Mouse (Mus musculus) liver, embryonic 16.5 days (tissue): ENCODE measurements around the gene Cdon. TPM values are rescaled to one million over a fixed set of nuclear protein-coding genes. Genes with fewer than 3 reads are reported as not detected.

ENCODE experiments used
- ATAC-seq: fragments of 200-750 bp; cut with Nextera tagmentation; 2 replicates; pipeline ENCODE4 v1.8.0; 2017; ENCODE audit warnings: low read depth, mild to moderate bottlenecking, moderate number of reproducible peaks, moderate library complexity
- H3K27ac ChIP-seq: fragments of 300-500 bp; sonication (generic); 2 replicates; pipeline ENCODE4 v1.5.1; 2014; ENCODE audit warnings: mild to moderate bottlenecking, low read length
- H3K27me3 ChIP-seq: fragments of 300-500 bp; sonication (generic); 2 replicates; pipeline ENCODE4 v1.6.1; 2014; ENCODE audit warnings: low read depth, low read length, mixed read lengths; ENCODE audit not compliant: control insufficient read depth, insufficient read depth
- H3K36me3 ChIP-seq: fragments of 300-500 bp; sonication (generic); 2 replicates; pipeline ENCODE4 v1.6.1; 2014; ENCODE audit warnings: mild to moderate bottlenecking; ENCODE audit not compliant: control insufficient read depth, insufficient read depth
- H3K4me1 ChIP-seq: fragments of 300-500 bp; sonication (generic); 2 replicates; pipeline ENCODE4 v1.6.1; 2014; ENCODE audit warnings: low read depth, low read length, mixed read lengths; ENCODE audit not compliant: control insufficient read depth
- H3K4me2 ChIP-seq: fragments of 300-500 bp; sonication (generic); 2 replicates; pipeline ENCODE4 v1.6.1; 2014; ENCODE audit warnings: low read depth, low read length, mixed read lengths
- H3K4me3 ChIP-seq: fragments of 300-500 bp; sonication (generic); 2 replicates; pipeline ENCODE4 v1.5.1; 2014; ENCODE audit warnings: low read depth, mild to moderate bottlenecking, low read length
- H3K9ac ChIP-seq: fragments of 300-500 bp; sonication (generic); 2 replicates; pipeline ENCODE4 v1.6.1; 2014; ENCODE audit warnings: low read depth, low read length
- H3K9me3 ChIP-seq: fragments of 300-500 bp; sonication (generic); replicated peaks from 2 replicates; pipeline ENCODE4 v1.6.1; 2016; ENCODE audit warnings: low read length; ENCODE audit not compliant: control insufficient read depth
- WGBS: fragments of 180-500 bp; shearing (Covaris S2); extraction: QIAGEN DNeasy Blood & Tissue Kit; methylation state at CpG from one replicate; pipeline ENCODE4 v1.1.7; 2014; ENCODE audit not compliant: insufficient replicate concordance; 5-methylcytosine and 5-hydroxymethylcytosine counted together
- polyA plus RNA-seq: library from polyadenylated mRNA; unstranded; fragments of >200 nt; fragmentation: Nextera tagmentation; extraction: Ambion mirVana; gene quantifications from 2 replicates; pipeline ENCODE4 v1.2.1, GENCODE M21; 2015

Gene Cdon
- polyA plus RNA-seq, 1 experiment from 2014 or later = 0.30 TPM

GRCm38 (mm10) chr9:35502361-35503000 is 81.6 kb downstream of the Cdon start:
- ATAC-seq = no peak
- WGBS = 69% methylated on average over 10 of the region's 10 CpGs

GRCm38 (mm10) chr9:35508234-35508633 is 87.3 kb downstream of the Cdon start:
- no peak overlapping the region for H3K27ac ChIP-seq
- ATAC-seq = no peak
- WGBS = 61% methylated on average over 8 of the region's 8 CpGs

More at GRCm38 (mm10) chr9:35502361-35503000, 81.6 kb downstream of the Cdon start:
- H3K27me3 ChIP-seq = no peaks in the 10 kb centered on the region
- H3K36me3 ChIP-seq = no peaks in the 10 kb centered on the region
- H3K9me3 ChIP-seq = no peaks in the 10 kb centered on the region
- no peak overlapping the region for H3K4me3 ChIP-seq
- H3K9ac ChIP-seq = no peak overlapping the region
- H3K4me1 ChIP-seq = no peaks in the 10 kb centered on the region
- H3K4me2 ChIP-seq = no peak overlapping the region
- no peak overlapping the region for H3K27ac ChIP-seq

GRCm38 (mm10) chr9:35513900-35514299 is 93.0 kb downstream of the Cdon start:
- no peak for ATAC-seq
- 51% methylated on average over 4 of the region's 4 CpGs for WGBS
- H3K4me1 ChIP-seq = no peaks in the 10 kb centered on the region
- H3K9ac ChIP-seq = no peak overlapping the region
- H3K4me2 ChIP-seq = no peak overlapping the region
- H3K27ac ChIP-seq = no peak overlapping the region
- no peak overlapping the region for H3K4me3 ChIP-seq
- no peaks in the 10 kb centered on the region for H3K36me3 ChIP-seq
- H3K27me3 ChIP-seq = no peaks in the 10 kb centered on the region
- H3K9me3 ChIP-seq = no peaks in the 10 kb centered on the region

More at GRCm38 (mm10) chr9:35508234-35508633, 87.3 kb downstream of the Cdon start:
- no peak overlapping the region for H3K4me3 ChIP-seq
- no peaks in the 10 kb centered on the region for H3K4me1 ChIP-seq
- no peaks in the 10 kb centered on the region for H3K36me3 ChIP-seq
- no peaks in the 10 kb centered on the region for H3K9me3 ChIP-seq
- no peak overlapping the region for H3K9ac ChIP-seq
- H3K4me2 ChIP-seq = no peak overlapping the region
- no peaks in the 10 kb centered on the region for H3K27me3 ChIP-seq

- ATAC-seq = no peak
- no peaks in the 10 kb centered on the region for H3K36me3 ChIP-seq
- H3K27ac ChIP-seq = no peak overlapping the region
- 62% methylated on average over 5 of the region's 5 CpGs for WGBS
- H3K9ac ChIP-seq = no peak overlapping the region
- no peaks in the 10 kb centered on the region for H3K27me3 ChIP-seq
- H3K9me3 ChIP-seq = no peaks in the 10 kb centered on the region
- H3K4me1 ChIP-seq = no peaks in the 10 kb centered on the region
- H3K4me2 ChIP-seq = no peak overlapping the region
- no peak overlapping the region for H3K4me3 ChIP-seq
Measured at GRCm38 (mm10) chr9:35516182-35516581, 95.3 kb downstream of the Cdon start.

DNA sequence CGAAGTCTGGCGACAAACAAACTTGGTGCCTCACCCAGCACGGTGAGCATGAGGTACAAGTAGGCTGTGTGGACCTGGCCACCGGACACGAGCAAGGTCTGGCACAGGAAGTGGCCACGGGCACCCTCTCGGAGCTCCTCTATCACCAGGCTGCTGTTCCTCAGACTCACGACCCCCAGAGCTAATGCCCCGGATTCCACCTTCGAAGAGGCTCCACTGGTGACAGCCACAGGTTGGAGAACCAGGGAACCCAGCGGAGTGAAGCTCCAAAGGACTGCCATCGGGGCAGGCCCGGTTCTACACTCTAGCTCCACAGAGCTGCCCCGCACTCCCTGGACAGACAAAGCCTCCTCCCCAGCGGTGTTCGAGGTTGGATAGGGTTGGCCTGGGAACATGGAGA is 95.8 kb downstream of the Cdon start:
- Histone ChIP-seq H3K9me3 (no peaks in the 10 kb centered on the region), H3K36me3 (no peaks in the 10 kb centered on the region), H3K4me3 (no peak overlapping the region), H3K27ac (no peak overlapping the region), H3K4me1 (no peaks in the 10 kb centered on the region), H3K4me2 (no peak overlapping the region), H3K27me3 (no peaks in the 10 kb centered on the region), H3K9ac (no peak overlapping the region)
- no peak for ATAC-seq
- WGBS = 63% methylated on average over 16 of the region's 16 CpGs

GRCm38 (mm10) chr9:35518169-35518568 is 97.2 kb downstream of the Cdon start, which contains the start of gene Gm1113:
Gm1113 (minus strand) TSS chr9:35518269.
- no peak within 1 kb of the TSS for H3K9ac ChIP-seq
- WGBS = 46% methylated on average over 3 of the region's 3 CpGs
- H3K36me3 ChIP-seq = no peaks in the 10 kb centered on the region
- no peaks in the 10 kb centered on the region for H3K27me3 ChIP-seq
- H3K27ac ChIP-seq = no peak within 1 kb of the TSS
- no peak within 1 kb of the TSS for H3K4me3 ChIP-seq
- ATAC-seq = no peak
- H3K4me1 ChIP-seq = no peaks in the 10 kb centered on the region
- H3K4me2 ChIP-seq = no peak within 1 kb of the TSS
- H3K9me3 ChIP-seq = no peaks in the 10 kb centered on the region

GRCm38 (mm10) chr9:35520631-35521348 is 99.9 kb downstream of the Cdon start:
- ATAC-seq = no peak
- Histone ChIP-seq H3K27ac (no peak overlapping the region), H3K27me3 (no peaks in the 10 kb centered on the region), H3K9ac (no peak overlapping the region), H3K36me3 (no peaks in the 10 kb centered on the region), H3K4me1 (no peaks in the 10 kb centered on the region), H3K9me3 (no peaks in the 10 kb centered on the region), H3K4me3 (no peak overlapping the region), H3K4me2 (no peak overlapping the region)
- 38% methylated on average over 6 of the region's 6 CpGs for WGBS

DNA sequence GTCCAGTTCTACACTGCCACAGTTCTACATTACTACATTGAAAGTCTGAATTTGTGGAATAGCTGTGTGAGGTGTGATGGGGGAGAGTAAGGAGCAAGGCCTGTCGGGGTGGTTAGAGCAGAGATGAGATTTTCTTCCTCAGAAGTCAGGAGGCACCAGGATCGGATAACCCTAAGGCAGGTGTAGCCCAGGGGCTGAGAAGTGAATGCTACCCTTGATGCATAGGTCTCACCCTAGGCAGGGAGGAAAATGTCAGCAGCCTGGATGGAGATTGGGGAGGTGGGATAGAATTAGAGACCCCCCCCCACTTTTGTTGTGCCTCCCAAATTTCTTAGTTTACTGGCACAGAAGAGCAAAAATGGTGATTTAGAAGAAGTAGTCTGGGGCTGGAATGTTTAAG is 101.3 kb downstream of the Cdon start:
- 62% methylated on average over 2 of the region's 2 CpGs for WGBS
- H3K27me3 ChIP-seq = no peaks in the 10 kb centered on the region
- no peak for ATAC-seq

DNA sequence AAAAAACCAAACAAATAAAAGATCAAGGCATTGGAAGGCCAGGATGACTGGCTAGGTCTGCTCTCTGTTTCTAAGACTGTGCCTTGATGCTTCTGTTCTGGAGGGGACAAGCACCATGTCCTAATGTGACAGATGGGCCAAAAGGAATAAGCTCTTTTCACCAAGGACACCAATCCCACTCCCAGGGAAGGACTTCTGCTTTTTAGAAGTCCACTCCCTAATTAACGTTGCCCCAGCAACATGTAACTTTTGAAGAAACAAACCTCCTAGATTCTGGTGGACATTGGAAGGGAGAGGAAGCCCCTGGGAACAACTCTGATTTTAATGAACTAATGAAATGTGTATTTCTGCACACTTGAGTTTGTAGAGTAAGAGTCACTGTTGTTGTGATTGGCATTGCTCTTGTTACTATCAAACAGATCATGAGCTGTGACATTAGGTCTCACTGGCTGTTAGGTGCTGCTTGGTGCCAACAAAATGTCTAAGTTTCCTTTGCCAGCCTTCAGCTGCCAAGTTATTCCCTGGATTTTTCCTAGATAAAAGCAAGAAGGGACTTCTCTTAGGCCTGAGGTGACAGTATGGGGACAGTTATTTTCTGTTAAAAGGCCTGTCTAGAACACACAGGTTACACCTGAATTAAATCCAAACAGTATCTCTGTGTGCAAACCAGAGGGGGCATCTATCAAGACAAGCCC is 102.0 kb downstream of the Cdon start:
- Histone ChIP-seq H3K27ac (no peak overlapping the region), H3K27me3 (no peaks in the 10 kb centered on the region), H3K4me3 (no peak overlapping the region), H3K4me1 (no peaks in the 10 kb centered on the region), H3K9me3 (no peaks in the 10 kb centered on the region), H3K9ac (no peak overlapping the region), H3K4me2 (no peak overlapping the region), H3K36me3 (no peaks in the 10 kb centered on the region)
- no peak for ATAC-seq
- WGBS = 38% methylated on average over 1 of the region's 1 CpGs

More for the DNA sequence above, 101.3 kb downstream of the Cdon start:
- H3K4me2 ChIP-seq = no peak overlapping the region
- no peak overlapping the region for H3K27ac ChIP-seq
- H3K4me3 ChIP-seq = no peak overlapping the region
- no peaks in the 10 kb centered on the region for H3K4me1 ChIP-seq
- H3K36me3 ChIP-seq = no peaks in the 10 kb centered on the region
- H3K9ac ChIP-seq = no peak overlapping the region
- H3K9me3 ChIP-seq = no peaks in the 10 kb centered on the region
